In genomic region chr7:19663940-19664339, GRCm38 (mm10) we compare ENCODE assay signal across 7 mouse cellular contexts. TPM values are rescaled to one million over a fixed set of nuclear protein-coding genes. Genes with fewer than 3 reads are reported as not detected.
DNase-seq lines count a peak whose midpoint lies in the region; ATAC-seq and TF ChIP-seq lines count a peak whose summit lies in the region.

No protein-coding gene starts in this region.

- H3K9me3 ChIP-seq in megakaryocyte, embryonic 14.5 days, result no peaks in the 10 kb centered on the region
- no peaks in the 10 kb centered on the region for H3K9me3 ChIP-seq in embryonic facial prominence, embryonic 13.5 days
- no peaks in the 10 kb centered on the region for H3K9me3 ChIP-seq in hindbrain, embryonic 16.5 days (ENCODE audit: control insufficient read depth, low read length)
- no peaks in the 10 kb centered on the region for H3K9me3 ChIP-seq in midbrain, postnatal 0 days (ENCODE audit: low read length)

- peak overlapping the region; percentile 82 for H3K4me2 ChIP-seq in embryonic facial prominence, embryonic 13.5 days
- H3K4me2 ChIP-seq in hindbrain, embryonic 16.5 days (ENCODE audit: low read length), result peak overlapping the region; percentile 86
- H3K4me2 ChIP-seq in midbrain, postnatal 0 days (ENCODE audit: low read depth, low read length, poor library complexity, severe bottlenecking), result peak overlapping the region; percentile 86

- no peak overlapping the region for H3K27ac ChIP-seq in embryonic facial prominence, embryonic 13.5 days
- H3K27ac ChIP-seq in hindbrain, embryonic 16.5 days (ENCODE audit: low read depth, low read length), result no peak overlapping the region
- H3K27ac ChIP-seq in midbrain, postnatal 0 days (ENCODE audit: low read depth, low read length), result no peak overlapping the region

- no peak for DNase-seq in midbrain, postnatal 0 days (ENCODE audit: low spot score)
- DNase-seq in left cerebral cortex, postnatal 10 days (ENCODE audit: extremely low spot score in 1 of 2, low spot score in 2 of 2), result no peak

- intact Hi-C loops in left cerebral cortex, postnatal 10 days (cut with DNase I), result no loop called here

- peak overlapping the region; percentile 98 for H3K4me3 ChIP-seq in megakaryocyte, embryonic 14.5 days (replicated peaks)
- peak overlapping the region; percentile 100 for H3K4me3 ChIP-seq in embryonic facial prominence, embryonic 13.5 days
- H3K4me3 ChIP-seq in hindbrain, embryonic 16.5 days (ENCODE audit: low read length), result peak overlapping the region; percentile 95
- peak overlapping the region; percentile 95 for H3K4me3 ChIP-seq in midbrain, postnatal 0 days (ENCODE audit: low read depth, low read length)

- peaks cover 56% of the 10 kb centered on the region for H3K4me1 ChIP-seq in megakaryocyte, embryonic 14.5 days
- peaks cover 18% of the 10 kb centered on the region for H3K4me1 ChIP-seq in embryonic facial prominence, embryonic 13.5 days
- H3K4me1 ChIP-seq in hindbrain, embryonic 16.5 days (ENCODE audit: control insufficient read depth, insufficient read depth, low read depth, low read length), result peaks cover 18% of the 10 kb centered on the region
- H3K4me1 ChIP-seq in midbrain, postnatal 0 days (ENCODE audit: insufficient read depth, low read length), result peaks cover 8% of the 10 kb centered on the region; the same call in 1 of the 2 replicates

- WGBS in embryonic facial prominence, embryonic 13.5 days, result 16% methylated on average over 8 of the region's 8 CpGs
- 15% methylated on average over 8 of the region's 8 CpGs for WGBS in hindbrain, embryonic 16.5 days
- WGBS in midbrain, postnatal 0 days, result 23% methylated on average over 8 of the region's 8 CpGs

- H3K9ac ChIP-seq in embryonic facial prominence, embryonic 13.5 days, result peak overlapping the region; percentile 99
- H3K9ac ChIP-seq in hindbrain, embryonic 16.5 days (ENCODE audit: low read depth, low read length), result peak overlapping the region; percentile 96
- peak overlapping the region; percentile 89 for H3K9ac ChIP-seq in midbrain, postnatal 0 days (replicated peaks; ENCODE audit: low read length, poor library complexity, severe bottlenecking)

- H3K27me3 ChIP-seq in megakaryocyte, embryonic 14.5 days (replicated peaks), result no peaks in the 10 kb centered on the region
- H3K27me3 ChIP-seq in embryonic facial prominence, embryonic 13.5 days, result no peaks in the 10 kb centered on the region
- no peaks in the 10 kb centered on the region for H3K27me3 ChIP-seq in hindbrain, embryonic 16.5 days (replicated peaks; ENCODE audit: control insufficient read depth, insufficient read depth, low read length)
- H3K27me3 ChIP-seq in midbrain, postnatal 0 days (ENCODE audit: insufficient read depth, low read length), result no peaks in the 10 kb centered on the region

- no peak for ATAC-seq in megakaryocyte, adult 5-6 weeks (ENCODE audit: poor library complexity, severe bottlenecking)
- no peak for ATAC-seq in embryonic facial prominence, embryonic 13.5 days (ENCODE audit: insufficient number of reproducible peaks, insufficient read depth, low FRiP score, low TSS enrichment, low read depth)
- no peak for ATAC-seq in hindbrain, embryonic 16.5 days
- ATAC-seq in midbrain, postnatal 0 days (ENCODE audit: low FRiP score), result no peak
- no peak for ATAC-seq in megakaryocyte-erythroid progenitor cell, adult 5-6 weeks (replicated peaks; ENCODE audit: low FRiP score, low TSS enrichment, poor library complexity, severe bottlenecking)

- peaks cover 38% of the 10 kb centered on the region for H3K36me3 ChIP-seq in megakaryocyte, embryonic 14.5 days (replicated peaks; ENCODE audit: low read length)
- H3K36me3 ChIP-seq in embryonic facial prominence, embryonic 13.5 days, result peaks cover 21% of the 10 kb centered on the region
- no peaks in the 10 kb centered on the region for H3K36me3 ChIP-seq in hindbrain, embryonic 16.5 days (ENCODE audit: control insufficient read depth, insufficient read depth, low read length)
- peaks cover 4% of the 10 kb centered on the region for H3K36me3 ChIP-seq in midbrain, postnatal 0 days (ENCODE audit: insufficient read depth, low read length)

- no peak for TF ChIP-seq CTCF in midbrain, postnatal 0 days (IDR thresholded peaks at IDR 0.05)

RNA-seq across cellular contexts. Expression of gene Clptm1, which starts 0.9 kb away (rescaled TPM):
- 153 and 336 TPM in 2 replicates for polyA plus RNA-seq in megakaryocyte, embryonic 14.5 days (2012; ENCODE audit: insufficient read depth, low replicate concordance)
- 56.6 and 62.8 TPM in 2 replicates for total RNA-seq in megakaryocyte, adult 5-6 weeks (2015)
- total RNA-seq in megakaryocyte, adult 5-6 weeks (2017), result 33.2 and 37.8 TPM in 2 replicates
- polyA plus RNA-seq in embryonic facial prominence, embryonic 13.5 days (2015; fragmentation: Nextera tagmentation; extraction: Ambion mirVana), result 69.8 and 74.7 TPM in 2 replicates
- 138 and 140 TPM in 2 replicates for polyA plus RNA-seq in hindbrain, embryonic 16.5 days (2015; fragmentation: Nextera tagmentation; extraction: Ambion mirVana)
- 149 and 152 TPM in 2 replicates for total RNA-seq in midbrain, postnatal 0 days (2014; rRNA removed)
- polyA plus RNA-seq in midbrain, postnatal 0 days (2015; fragmentation: Nextera tagmentation; extraction: Ambion mirVana), result 140 and 149 TPM in 2 replicates
- total RNA-seq in left cerebral cortex, postnatal 10 days (2021), result 100 to 1,000 TPM; 144 to 147 TPM
- total RNA-seq in megakaryocyte-erythroid progenitor cell, adult 5-6 weeks (2014; fragmentation: Nextera tagmentation), result 45.9 and 70.1 TPM in 2 replicates
- total RNA-seq in megakaryocyte-erythroid progenitor cell, adult 5-6 weeks (2017), result 31.1 and 37.3 TPM in 2 replicates

RNA-seq across cellular contexts. Expression of gene Apoc2, which starts 13.8 kb away (rescaled TPM):
- 114 TPM in 1 of 2 replicates, not detected in the other for polyA plus RNA-seq in megakaryocyte, embryonic 14.5 days (2012; ENCODE audit: insufficient read depth, low replicate concordance)
- 90.8 and 107 TPM in 2 replicates for total RNA-seq in megakaryocyte, adult 5-6 weeks (2015)
- 79.2 and 97.6 TPM in 2 replicates for total RNA-seq in megakaryocyte, adult 5-6 weeks (2017)
- polyA plus RNA-seq in embryonic facial prominence, embryonic 13.5 days (2015; fragmentation: Nextera tagmentation; extraction: Ambion mirVana), result 11.5 TPM in 1 of 2 replicates, not detected in the other
- polyA plus RNA-seq in hindbrain, embryonic 16.5 days (2015; fragmentation: Nextera tagmentation; extraction: Ambion mirVana), result not detected in 2 replicates
- total RNA-seq in midbrain, postnatal 0 days (2014; rRNA removed), result 1.7 TPM in 1 of 2 replicates, not detected in the other
- polyA plus RNA-seq in midbrain, postnatal 0 days (2015; fragmentation: Nextera tagmentation; extraction: Ambion mirVana), result 0.30 and 0.32 TPM in 2 replicates
- not detected for total RNA-seq in left cerebral cortex, postnatal 10 days (2021)
- total RNA-seq in megakaryocyte-erythroid progenitor cell, adult 5-6 weeks (2014; fragmentation: Nextera tagmentation), result not detected in 2 replicates
- not detected in 2 replicates for total RNA-seq in megakaryocyte-erythroid progenitor cell, adult 5-6 weeks (2017)

RNA-seq across cellular contexts. Expression of gene Gm44805, which starts 17.3 kb away (rescaled TPM):
- polyA plus RNA-seq in megakaryocyte, embryonic 14.5 days (2012; ENCODE audit: insufficient read depth, low replicate concordance), result not detected in 2 replicates
- total RNA-seq in megakaryocyte, adult 5-6 weeks (2015), result not detected in 2 replicates
- not detected in 2 replicates for total RNA-seq in megakaryocyte, adult 5-6 weeks (2017)
- 0.69 TPM in 1 of 2 replicates, not detected in the other for polyA plus RNA-seq in embryonic facial prominence, embryonic 13.5 days (2015; fragmentation: Nextera tagmentation; extraction: Ambion mirVana)
- not detected in 2 replicates for polyA plus RNA-seq in hindbrain, embryonic 16.5 days (2015; fragmentation: Nextera tagmentation; extraction: Ambion mirVana)
- total RNA-seq in midbrain, postnatal 0 days (2014; rRNA removed), result not detected in 2 replicates
- not detected in 2 replicates for polyA plus RNA-seq in midbrain, postnatal 0 days (2015; fragmentation: Nextera tagmentation; extraction: Ambion mirVana)
- total RNA-seq in left cerebral cortex, postnatal 10 days (2021), result not detected
- not detected in 2 replicates for total RNA-seq in megakaryocyte-erythroid progenitor cell, adult 5-6 weeks (2014; fragmentation: Nextera tagmentation)
- total RNA-seq in megakaryocyte-erythroid progenitor cell, adult 5-6 weeks (2017), result not detected in 2 replicates

RNA-seq across cellular contexts. Expression of gene Apoc4, which starts 17.3 kb away (rescaled TPM):
- 7.1 and 10.7 TPM in 2 replicates for polyA plus RNA-seq in megakaryocyte, embryonic 14.5 days (2012; ENCODE audit: insufficient read depth, low replicate concordance)
- not detected in 2 replicates for total RNA-seq in megakaryocyte, adult 5-6 weeks (2015)
- 0.04 TPM in 1 of 2 replicates, not detected in the other for total RNA-seq in megakaryocyte, adult 5-6 weeks (2017)
- polyA plus RNA-seq in embryonic facial prominence, embryonic 13.5 days (2015; fragmentation: Nextera tagmentation; extraction: Ambion mirVana), result 1.5 TPM in 1 of 2 replicates, not detected in the other
- not detected in 2 replicates for polyA plus RNA-seq in hindbrain, embryonic 16.5 days (2015; fragmentation: Nextera tagmentation; extraction: Ambion mirVana)
- not detected in 2 replicates for total RNA-seq in midbrain, postnatal 0 days (2014; rRNA removed)
- not detected in 2 replicates for polyA plus RNA-seq in midbrain, postnatal 0 days (2015; fragmentation: Nextera tagmentation; extraction: Ambion mirVana)
- not detected for total RNA-seq in left cerebral cortex, postnatal 10 days (2021)
- total RNA-seq in megakaryocyte-erythroid progenitor cell, adult 5-6 weeks (2014; fragmentation: Nextera tagmentation), result not detected in 2 replicates
- total RNA-seq in megakaryocyte-erythroid progenitor cell, adult 5-6 weeks (2017), result not detected in 2 replicates

RNA-seq across cellular contexts. Expression of gene Apoc1, which starts 28.5 kb away (rescaled TPM):
- 31.2 and 454 TPM in 2 replicates for polyA plus RNA-seq in megakaryocyte, embryonic 14.5 days (2012; ENCODE audit: insufficient read depth, low replicate concordance)
- total RNA-seq in megakaryocyte, adult 5-6 weeks (2015), result 3.8 and 7.8 TPM in 2 replicates
- total RNA-seq in megakaryocyte, adult 5-6 weeks (2017), result 4.2 and 15.8 TPM in 2 replicates
- 10.3 and 17.3 TPM in 2 replicates for polyA plus RNA-seq in embryonic facial prominence, embryonic 13.5 days (2015; fragmentation: Nextera tagmentation; extraction: Ambion mirVana)
- 1.4 and 3.1 TPM in 2 replicates for polyA plus RNA-seq in hindbrain, embryonic 16.5 days (2015; fragmentation: Nextera tagmentation; extraction: Ambion mirVana)
- 3.6 and 5.1 TPM in 2 replicates for total RNA-seq in midbrain, postnatal 0 days (2014; rRNA removed)
- 7.9 and 9.0 TPM in 2 replicates for polyA plus RNA-seq in midbrain, postnatal 0 days (2015; fragmentation: Nextera tagmentation; extraction: Ambion mirVana)
- total RNA-seq in left cerebral cortex, postnatal 10 days (2021), result 1 to 10 TPM; 3.1 to 3.3 TPM
- 2.3 and 3.6 TPM in 2 replicates for total RNA-seq in megakaryocyte-erythroid progenitor cell, adult 5-6 weeks (2014; fragmentation: Nextera tagmentation)
- 15.4 TPM in 1 of 2 replicates, not detected in the other for total RNA-seq in megakaryocyte-erythroid progenitor cell, adult 5-6 weeks (2017)

Comparison
In these comparisons a context has a peak if more than half of its experiments do, and no peak if none do; other contexts are left out.
1. RNA of gene Apoc2, which starts 13.8 kb away (total RNA-seq): 79.2 to 107 TPM in megakaryocyte, adult 5-6 weeks; 1.7 TPM in midbrain, postnatal 0 days, not detected in left cerebral cortex, postnatal 10 days and not detected in megakaryocyte-erythroid progenitor cell, adult 5-6 weeks; every median in the first group is over 10 times any median in the second.
2. Peak in every context shown above with its lines, with median percentiles within 50 percentile points of each other: H3K4me3 ChIP-seq, H3K4me2 ChIP-seq and H3K9ac ChIP-seq.